Mouse (Mus musculus): ENCODE results near the gene G3bp2.
"Not testable (repeated sequence)": the region's sequence is repeated elsewhere in the genome, so short reads cannot be mapped to it uniquely, and the experiment has no call there.

Gene G3bp2

DNA sequence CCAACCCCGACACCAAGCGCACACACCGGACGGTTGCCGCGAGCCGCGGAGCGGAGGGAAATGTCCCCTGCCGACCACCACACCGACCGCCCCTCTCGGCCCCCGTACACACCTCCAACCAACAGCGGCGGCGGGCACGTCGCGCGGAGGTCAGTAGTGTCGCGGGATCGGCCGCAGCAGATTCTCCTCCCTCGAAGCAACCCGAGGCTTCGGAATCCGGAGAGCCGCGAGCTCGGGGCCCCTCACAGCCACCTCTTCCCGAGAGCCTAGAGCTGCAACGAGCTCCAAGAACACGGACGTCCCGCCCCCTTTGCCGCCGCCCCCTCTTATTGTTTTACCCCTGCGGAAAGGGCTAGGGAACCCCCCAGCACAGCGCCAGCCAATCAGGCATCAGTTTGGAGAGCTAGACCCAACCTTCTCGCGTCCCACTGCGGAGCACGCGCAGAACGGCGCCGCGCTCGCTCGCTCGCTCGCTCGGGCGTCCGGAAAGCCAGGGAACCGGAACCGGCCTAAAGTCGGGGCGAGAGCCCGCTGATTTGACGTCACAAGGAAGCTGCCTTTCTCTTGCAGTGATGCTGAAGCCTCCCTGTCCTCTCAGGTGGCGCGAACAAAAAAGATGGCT lies at the start of gene G3bp2:
TSS of gene G3bp2 (minus strand) at position 303 of the 622 bp plus-strand sequence.
- DNase-seq (ENCODE audit: low spot score in 2 of 2), result peak; percentile 95 to 96

DNA sequence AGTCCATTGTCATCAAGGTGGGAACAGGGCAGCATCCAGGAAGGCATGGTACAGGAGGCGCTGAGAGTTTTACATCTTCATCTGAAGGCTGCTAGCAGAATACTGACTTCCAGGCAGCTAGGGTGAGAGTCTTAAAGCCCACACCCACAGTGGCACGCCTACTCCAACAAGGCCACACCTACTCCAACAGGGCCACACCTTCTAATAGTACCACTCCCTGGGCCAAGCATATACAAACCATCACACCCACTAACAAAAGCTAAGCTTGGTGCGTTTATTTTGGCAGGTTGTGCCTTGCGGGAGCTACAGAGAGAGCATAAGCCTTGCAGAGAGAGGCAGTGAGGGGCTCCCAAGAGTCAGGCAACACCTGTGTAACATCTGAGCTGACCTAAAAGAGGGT lies 49.5 kb upstream of the G3bp2 start:
- not testable (repeated sequence) for DNase-seq (ENCODE audit: low spot score in 2 of 2)

DNA sequence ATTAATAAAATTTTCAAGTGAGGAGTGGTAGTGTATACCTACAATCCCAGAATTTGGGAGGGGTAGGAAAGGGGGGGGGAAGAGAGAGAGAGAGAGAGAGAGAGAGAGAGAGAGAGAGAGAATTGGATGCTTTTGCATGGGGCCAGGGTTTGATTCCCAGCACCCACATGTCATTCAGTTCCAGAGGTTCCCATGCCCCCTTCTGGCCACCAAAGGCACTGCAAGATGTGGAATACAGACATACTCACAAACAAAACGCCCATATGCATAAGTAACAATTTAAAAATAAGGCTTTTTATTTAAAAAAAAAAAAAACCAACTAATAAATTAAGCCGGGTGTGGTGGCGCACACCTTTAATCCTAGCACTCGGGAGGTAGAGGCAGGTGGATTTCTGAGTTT lies 48.6 kb upstream of the G3bp2 start:
- DNase-seq (ENCODE audit: low spot score in 2 of 2), result no peak

DNA sequence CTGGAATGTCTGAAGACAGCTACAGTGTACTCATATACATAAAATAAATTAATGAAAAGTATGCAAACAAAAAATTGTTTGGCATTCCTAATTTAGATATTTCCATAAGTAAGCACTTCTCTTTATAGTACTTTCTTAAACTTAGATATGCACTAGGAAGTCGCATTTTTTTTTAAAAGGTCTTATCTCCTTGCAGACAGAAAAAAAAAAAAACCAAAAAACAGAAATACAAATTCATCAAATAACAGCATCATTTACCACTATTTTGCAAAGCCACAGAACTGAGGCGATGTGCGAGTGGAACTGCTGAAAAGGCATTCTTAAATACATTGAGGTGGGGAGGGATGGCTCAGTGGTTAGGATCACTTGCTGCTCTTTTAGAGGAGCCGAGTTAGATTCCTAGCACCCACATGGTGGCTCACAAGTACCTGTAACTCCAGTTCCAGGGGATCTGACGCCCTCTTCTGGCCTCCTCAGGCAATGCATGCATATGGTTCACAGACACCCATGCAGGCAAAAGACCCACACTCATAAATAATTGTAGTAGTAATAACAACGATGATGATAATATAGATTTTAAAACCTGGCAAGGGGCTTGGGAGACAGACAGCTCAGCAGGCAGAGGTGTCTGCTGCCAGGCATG lies 46.6 kb upstream of the G3bp2 start:
- DNase-seq (ENCODE audit: low spot score in 2 of 2), result no peak

DNA sequence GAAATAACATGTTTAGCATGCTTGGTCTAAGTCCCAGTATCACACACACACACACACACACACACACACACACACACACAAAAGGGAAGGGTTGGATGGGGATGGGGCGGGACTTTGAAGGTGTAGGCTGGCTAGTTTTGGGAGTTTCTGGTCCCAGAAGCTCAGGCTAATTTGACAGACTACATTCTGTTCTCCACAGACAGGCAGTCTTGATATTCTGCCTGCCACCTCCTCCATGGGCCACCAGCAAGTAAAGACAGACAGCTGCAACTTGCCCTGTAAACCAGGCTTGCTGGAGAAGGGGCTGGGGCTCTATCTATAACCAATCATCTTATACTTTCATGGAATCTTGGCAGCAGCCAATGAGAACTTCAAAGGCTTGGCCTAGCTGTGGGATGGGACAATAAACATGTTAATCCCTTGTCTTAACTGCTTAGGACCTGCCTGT lies 45.8 kb upstream of the G3bp2 start:
- no peak for DNase-seq (ENCODE audit: low spot score in 2 of 2)

DNA sequence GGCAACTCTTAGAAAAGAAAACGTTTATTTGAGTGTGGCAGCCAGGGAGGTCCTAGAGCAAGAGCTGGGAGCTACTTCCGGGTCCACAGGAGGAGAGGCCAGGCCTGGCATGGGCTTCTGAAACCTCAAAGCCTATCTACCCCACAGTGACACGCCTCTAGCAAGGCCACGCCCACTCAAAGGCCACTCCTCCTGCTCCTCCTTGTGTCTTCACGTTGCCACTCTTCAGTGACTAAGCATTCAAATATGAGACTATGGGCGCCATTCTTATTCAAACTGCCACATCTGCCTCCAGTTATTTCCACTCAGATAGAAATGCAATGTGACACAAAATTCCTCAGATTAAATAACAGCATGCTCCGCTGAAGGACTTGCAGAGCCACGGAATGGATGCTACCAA lies 45.1 kb upstream of the G3bp2 start:
- DNase-seq (ENCODE audit: low spot score in 2 of 2), result no peak

DNA sequence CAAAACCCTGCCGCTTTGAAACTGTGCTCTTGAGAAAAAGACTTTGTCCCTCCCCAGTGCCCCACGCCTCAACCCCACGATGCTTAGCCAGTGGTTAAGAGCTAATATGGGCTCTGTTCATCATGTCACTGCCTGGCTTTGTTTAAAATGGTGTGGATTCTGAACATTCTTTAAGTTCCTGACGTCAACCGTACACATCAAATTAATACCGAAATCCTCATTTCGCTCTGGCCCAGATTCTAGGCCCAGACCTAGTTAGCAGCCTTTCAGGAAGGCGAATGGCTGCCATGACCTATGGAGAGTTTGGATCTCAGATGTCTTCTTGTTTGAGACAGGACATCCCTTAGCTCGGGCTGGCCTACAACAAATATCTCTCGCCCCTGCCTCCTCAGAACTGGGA lies 44.2 kb upstream of the G3bp2 start:
- DNase-seq (ENCODE audit: low spot score in 2 of 2), result no peak

DNA sequence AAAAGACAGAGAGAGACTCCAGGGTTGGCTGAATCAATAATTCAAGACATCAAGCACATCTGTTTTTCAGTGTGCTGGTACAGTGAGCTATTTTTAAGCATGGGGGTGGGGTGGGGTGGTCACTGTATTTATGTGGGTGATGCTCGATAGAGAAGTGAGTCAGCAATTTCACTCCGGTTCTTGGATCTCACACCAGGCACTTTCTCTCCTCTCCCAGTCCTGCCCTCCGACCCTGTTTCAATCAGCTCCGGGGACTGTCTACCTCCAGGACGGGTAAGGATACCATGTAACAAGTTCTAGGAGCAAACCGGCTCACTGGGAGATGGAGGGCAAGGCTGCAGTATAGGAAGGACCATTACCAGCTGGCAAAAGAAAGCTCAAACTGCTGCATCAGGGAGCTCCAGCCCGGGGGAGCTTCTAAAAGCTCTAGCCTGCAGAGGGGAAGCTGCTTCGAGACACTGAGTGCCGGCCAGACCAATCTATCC lies 43.7 kb upstream of the G3bp2 start:
- no peak for DNase-seq (ENCODE audit: low spot score in 2 of 2)

DNA sequence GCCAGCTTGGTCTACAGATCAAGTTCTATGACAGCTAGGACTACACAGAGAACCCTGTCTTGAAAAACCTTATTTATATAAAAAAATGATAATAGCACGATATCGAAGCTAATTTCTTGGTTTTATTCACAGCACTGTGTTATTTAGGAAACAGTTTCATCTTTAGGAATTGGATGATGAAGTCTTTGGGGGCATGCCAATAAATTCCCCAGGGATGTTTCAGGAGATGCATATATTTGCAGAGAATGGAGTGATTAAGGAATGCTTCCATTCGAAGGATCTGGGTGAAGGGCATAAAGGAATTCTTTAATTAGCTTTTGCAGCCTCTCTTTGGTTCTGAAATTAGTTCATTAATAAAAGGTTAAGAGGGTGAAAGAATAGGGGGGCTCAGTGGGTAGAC lies 41.9 kb upstream of the G3bp2 start:
- DNase-seq (ENCODE audit: low spot score in 2 of 2), result no peak

DNA sequence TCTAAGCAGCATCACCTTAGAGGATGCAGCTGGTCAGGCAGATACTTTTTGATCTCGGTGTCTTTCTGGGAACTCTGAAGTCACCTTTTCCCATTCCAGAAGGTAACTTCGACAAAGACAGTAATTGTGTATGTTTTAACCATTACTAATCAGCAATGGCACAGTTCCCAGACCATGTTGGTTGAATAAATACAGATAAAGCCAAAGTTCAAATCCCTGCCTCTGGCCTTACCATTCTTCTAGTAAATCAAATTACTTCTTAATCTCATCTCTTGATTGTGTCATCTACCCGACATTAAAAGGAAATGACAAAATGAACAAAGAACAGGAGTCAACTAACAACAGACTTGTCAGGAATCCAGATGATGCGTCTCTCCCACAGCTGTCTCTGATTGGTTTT lies 38.1 kb upstream of the G3bp2 start:
- DNase-seq (ENCODE audit: low spot score in 2 of 2), result no peak

DNA sequence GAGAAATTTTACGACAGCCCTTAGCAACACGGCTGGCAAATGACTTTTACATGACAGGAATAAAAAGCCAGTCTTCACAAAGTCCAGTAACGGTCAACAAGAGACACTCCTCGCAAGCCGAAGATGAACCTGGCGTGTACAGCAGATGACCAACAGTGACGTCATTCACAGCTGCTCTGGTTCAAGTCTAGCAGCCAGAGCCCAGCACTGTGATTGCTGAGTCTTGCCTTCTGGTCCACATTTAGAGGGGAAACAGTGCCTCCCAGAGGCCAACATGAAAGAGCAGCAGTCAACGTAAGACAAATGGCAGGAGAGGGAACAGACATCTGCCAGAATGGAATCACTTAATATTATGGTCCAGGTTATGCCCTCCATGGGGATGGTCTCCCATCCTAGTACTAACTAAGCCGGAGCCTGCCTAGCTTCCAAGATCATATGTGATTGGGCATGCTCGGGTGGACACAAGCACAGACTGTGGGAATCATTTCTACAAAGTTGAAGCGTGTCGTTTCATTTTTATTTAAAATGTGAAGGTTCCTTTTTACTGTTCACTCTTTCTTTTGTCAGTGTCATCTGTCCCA lies 34.4 kb upstream of the G3bp2 start:
- peak; percentile 43 to 69 for DNase-seq (ENCODE audit: low spot score in 2 of 2)

DNA sequence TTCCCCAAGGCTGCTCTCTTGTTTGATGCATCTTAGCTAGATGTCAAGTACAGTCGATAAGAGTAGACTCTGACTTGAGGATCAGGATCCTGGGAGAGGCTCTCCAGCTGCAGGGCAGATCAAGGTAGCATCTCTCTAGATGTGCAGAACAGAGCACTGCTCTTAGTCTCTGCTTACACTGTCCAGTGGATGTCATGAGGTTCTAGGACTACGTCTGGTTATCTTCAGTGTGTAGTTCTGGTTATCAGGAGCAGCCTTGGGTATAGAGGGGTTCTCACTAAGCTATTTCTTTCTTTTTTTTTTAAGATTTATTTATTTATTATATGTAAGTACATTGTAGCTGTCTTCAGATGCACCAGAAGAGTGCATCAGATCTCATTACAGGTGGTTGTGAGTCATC lies 31.4 kb upstream of the G3bp2 start:
- DNase-seq (ENCODE audit: low spot score in 2 of 2), result no peak

DNA sequence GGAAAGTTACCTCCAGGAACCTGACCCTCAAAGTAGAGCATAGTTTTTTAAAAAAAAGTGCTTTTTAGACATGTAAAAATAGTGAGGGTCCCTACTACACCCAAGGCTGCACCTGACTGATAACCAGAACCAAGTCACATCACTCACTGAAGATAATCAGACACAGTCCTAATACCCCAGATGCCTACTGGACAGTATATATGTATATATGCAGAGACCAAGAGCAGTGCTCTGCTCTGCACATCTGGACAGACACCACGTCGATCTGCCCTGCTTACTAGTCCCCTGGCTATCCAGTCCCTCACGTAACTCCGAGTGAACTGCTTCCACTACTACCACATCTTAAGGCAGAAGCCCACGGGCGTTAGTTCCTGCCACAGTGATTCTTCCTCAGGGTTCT lies 30.7 kb upstream of the G3bp2 start:
- no peak for DNase-seq (ENCODE audit: low spot score in 2 of 2)

DNA sequence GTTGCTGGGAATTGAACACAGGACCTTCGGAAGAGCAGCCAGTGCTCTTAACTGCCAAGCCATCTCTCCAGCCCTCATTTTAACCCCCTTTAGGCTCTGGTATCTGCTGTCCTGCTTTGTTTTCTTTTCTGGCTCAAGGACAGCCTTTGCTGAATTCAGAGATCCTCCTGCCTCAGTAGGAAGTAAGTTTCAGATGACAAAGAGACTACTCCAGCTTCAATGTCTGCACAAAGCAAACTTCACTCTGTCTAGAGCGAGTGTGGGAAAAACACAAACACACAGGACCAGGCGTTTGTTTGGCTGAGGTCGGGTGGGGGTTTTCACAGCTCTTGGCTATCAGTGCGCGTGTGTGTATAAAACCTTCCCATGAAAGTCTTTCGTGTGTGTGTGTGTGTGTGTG lies 30.0 kb upstream of the G3bp2 start:
- no peak for DNase-seq (ENCODE audit: low spot score in 2 of 2)

DNA sequence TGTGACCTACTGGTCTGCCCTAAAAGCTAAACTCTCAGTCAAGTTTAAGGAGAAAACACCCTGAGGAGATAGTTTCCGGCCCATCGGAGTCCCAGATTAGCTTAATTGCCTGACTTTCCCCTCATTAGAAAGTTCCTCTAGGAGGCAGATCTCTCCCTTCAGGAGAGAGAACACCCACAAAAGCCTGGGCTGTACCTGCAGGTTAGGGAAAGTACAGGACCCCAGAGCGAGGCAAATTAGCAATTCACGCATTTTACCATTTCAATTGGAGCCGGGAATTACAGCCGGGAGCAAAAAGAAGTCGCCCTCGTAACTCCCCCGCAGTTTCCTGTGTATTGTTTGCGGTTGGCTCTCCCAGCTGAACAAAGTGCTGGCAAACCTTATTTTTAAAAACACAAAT lies 29.1 kb upstream of the G3bp2 start:
- DNase-seq (ENCODE audit: low spot score in 2 of 2), result no peak

DNA sequence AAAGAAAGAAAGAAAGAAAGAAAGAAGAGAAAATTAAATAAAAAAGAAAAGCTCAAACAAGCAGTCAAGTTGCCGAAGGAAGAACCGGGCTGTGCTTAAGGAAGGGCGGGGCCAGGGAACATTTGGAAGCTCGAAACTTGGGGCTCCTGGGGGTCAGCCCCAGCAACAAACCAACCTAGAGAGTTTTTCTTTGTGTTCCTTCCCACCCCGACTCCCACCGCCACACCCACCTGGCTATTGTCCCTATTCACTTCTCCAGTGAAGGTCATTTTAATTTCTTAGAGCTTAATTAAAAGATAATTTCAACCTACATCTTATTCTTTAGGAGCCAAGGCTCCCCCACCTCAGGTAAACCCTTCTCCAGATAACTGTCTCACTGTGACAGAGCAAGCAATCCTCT lies 28.7 kb upstream of the G3bp2 start:
- no peak for DNase-seq (ENCODE audit: low spot score in 2 of 2)

DNA sequence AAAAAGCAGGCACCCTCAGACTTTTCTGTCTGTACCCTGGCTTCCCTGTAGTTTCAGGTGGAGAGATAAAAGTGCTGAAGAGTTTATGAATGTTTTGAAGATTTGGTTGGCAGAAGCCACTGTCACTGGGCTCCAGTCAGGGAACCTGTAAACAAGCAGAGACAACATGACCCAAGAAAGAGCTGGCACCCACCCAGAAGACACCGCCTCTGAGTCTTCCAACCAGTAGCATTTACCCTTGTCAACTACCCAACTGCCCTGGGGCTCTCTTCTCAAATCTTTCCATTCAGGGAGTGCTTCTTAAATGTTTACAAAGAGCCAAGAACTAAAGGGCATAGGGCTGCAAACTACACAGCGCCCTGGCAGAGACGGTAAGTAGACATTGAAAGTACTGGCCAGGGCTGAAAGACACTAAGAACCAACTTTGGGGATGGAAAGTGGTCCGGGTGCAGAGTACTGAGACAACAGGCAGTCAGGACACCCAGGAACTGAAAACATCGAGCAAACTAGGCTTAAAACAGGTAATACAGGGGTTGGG lies 27.4 kb upstream of the G3bp2 start:
- DNase-seq (ENCODE audit: low spot score in 2 of 2), result no peak

DNA sequence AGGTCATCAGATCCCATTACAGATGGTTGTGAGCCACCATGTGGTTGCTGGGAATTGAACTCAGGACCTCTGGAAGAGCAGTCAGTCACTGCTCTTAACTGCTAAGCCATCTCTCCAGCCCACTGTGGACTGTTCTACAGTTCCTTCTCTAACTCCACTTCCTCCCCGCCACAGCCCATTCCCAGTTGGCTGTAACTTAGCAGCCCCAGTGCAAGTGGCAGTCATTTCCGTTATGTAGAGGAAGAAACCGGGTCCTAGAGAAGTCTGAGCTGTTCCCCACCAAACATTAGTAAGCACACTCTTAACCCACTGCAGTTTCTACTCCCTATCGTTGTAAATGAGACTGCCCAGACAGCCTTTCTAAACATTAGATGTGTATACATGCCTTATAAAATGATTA lies 23.8 kb upstream of the G3bp2 start:
- no peak for DNase-seq (ENCODE audit: low spot score in 2 of 2)

DNA sequence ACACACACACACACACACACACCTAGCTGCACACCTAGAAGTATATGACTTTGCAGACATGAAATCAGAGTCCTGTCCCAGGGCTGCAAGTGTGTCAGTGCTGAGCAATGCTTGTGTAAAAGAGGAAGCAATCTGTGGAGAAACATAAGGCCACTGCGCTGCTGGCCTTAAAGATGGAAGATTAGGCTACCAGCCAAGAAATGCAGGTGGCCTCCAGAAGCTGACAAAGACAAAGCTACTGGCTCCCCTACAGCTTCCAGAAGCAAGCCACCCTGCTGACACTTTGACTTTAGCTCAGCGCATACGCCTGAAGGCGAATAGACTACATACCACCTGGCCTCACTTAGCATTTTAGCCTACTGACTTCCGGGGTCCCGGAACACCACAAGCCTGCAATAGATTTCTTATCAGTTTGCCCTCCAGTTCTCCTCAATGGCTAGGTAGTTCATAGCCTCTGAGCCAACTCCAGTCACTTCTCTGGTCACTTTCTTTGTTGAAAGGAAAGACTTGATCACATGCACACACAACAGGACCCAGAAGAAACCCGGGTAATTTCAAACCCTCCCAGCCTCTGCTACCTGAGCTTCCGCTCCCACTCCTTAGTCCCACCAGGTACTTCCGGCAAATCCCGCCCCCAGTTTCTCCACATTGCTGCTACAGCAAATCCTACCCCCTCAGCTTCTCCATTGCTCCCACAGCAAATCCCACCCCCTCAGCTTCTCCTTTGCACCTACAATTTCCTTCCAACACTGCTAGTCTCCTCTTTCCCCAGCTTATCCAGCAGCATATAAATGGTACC lies 23.0 kb upstream of the G3bp2 start:
- DNase-seq (ENCODE audit: low spot score in 2 of 2), result no peak

DNA sequence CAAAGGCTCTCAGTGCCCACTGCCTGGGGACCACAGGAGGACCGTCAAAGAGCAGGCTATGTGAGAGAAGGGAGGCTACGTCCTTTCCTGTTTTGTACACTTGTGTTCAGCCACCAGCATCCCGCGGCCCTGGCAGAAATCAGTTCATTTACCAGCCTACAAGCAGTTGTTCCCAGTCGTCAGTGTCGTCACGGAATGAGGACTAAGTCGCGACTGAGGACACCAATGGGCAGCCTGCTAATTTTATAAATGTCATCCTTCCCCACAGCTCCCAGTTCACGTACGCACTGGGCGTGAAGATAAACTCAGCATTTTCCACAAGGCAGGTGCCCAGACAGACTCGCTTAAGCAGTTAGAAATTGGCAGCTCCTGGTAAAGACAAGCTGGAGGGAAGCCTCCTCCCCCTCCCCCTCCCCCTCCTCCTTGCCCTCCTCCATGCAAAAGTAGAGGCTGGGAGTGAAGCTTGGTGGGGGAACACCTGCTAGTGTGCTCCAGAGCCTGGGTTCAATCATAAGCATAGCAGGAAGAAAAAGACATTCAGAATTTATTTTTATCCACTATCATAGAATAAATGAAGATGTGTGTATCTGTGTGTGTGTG lies 20.4 kb upstream of the G3bp2 start:
- DNase-seq (ENCODE audit: low spot score in 2 of 2), result no peak

DNA sequence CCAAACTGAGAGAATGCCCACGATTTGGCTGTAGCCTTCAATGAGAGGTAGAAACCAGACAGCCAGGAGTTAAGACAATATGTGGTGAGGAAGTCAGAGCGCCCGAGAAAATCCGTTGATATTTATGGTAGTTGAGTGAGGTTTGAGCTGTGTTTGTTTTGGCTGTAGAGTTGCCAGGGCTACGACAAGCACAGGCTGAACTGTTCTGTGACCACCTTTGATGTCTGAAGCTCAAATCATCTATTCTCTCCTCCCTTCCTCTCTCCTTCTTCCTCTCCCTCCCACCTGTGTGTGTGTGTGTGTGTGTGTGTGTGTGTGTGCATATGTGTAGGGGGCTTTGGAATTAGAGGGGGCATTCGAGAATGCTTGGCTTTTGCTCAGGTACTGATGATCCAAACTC lies 19.5 kb upstream of the G3bp2 start:
- DNase-seq (ENCODE audit: low spot score in 2 of 2), result no peak

DNA sequence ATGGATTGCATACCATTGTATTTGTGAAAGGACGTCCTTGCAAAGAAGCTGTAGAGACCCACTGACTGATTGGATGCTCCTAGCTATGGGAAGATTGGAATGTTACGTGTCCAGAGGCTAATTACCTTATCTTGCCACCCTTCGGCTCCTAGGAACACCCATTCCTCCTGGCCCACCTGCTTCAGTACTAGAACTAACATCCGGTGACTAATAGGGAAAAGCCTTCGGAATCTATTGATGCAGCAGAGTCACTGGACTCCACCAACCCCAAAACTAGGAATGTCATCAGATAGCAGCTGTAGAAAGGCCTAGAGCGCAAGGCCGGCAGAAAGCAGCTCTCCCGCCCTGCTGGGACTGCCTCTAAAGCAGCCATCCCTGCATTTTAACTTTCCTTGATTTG lies 18.1 kb upstream of the G3bp2 start:
- DNase-seq (ENCODE audit: low spot score in 2 of 2), result no peak

All from frontal cortex, postnatal 36 days (tissue).